Mouse (Mus musculus): ENCODE data around the gene Gm11096. TPM values are rescaled to one million over a fixed set of nuclear protein-coding genes. Genes with fewer than 3 reads are reported as not detected.

Gene Gm11096
- polyA plus RNA-seq (2016; fragmentation: Nextera tagmentation; extraction: Ambion mirVana): not detected in 2 replicates

GRCm38 (mm10) chr17:81441463-81441862 lies at the start of gene Gm11096:
Gene Gm11096, plus strand, starts transcription at chr17:81441763.
- H3K27me3 ChIP-seq: no peaks in the 10 kb centered on the region
- no peaks in the 10 kb centered on the region for H3K9me3 ChIP-seq
- no peak within 1 kb of the TSS for H3K4me3 ChIP-seq (replicated peaks)
- no peak within 1 kb of the TSS for H3K4me2 ChIP-seq
- H3K9ac ChIP-seq: no peak within 1 kb of the TSS
- ATAC-seq (ENCODE audit: low FRiP score): no peak
- H3K27ac ChIP-seq: no peak within 1 kb of the TSS
- H3K4me1 ChIP-seq: no peaks in the 10 kb centered on the region
- no peaks in the 10 kb centered on the region for H3K36me3 ChIP-seq (replicated peaks)

- Histone ChIP-seq H3K4me2 (no peak overlapping the region), H3K4me3 (replicated peaks) (no peak overlapping the region), H3K9me3 (no peaks in the 10 kb centered on the region), H3K27ac (no peak overlapping the region), H3K9ac (no peak overlapping the region), H3K27me3 (no peaks in the 10 kb centered on the region), H3K4me1 (no peaks in the 10 kb centered on the region), H3K36me3 (replicated peaks) (no peaks in the 10 kb centered on the region)
- ATAC-seq (ENCODE audit: low FRiP score): no peak
- 79% methylated on average over 4 of the region's 4 CpGs for WGBS
Measured at GRCm38 (mm10) chr17:81393040-81393439, 48.5 kb upstream of the Gm11096 start.

GRCm38 (mm10) chr17:81394124-81394523 lies 47.4 kb upstream of the Gm11096 start:
- H3K4me1 ChIP-seq: no peaks in the 10 kb centered on the region
- 51% methylated on average over 2 of the region's 2 CpGs for WGBS

GRCm38 (mm10) chr17:81397434-81397833 lies 44.1 kb upstream of the Gm11096 start:
- ATAC-seq (ENCODE audit: low FRiP score): no peak
- 43% methylated on average over 1 of the region's 1 CpGs for WGBS
- Histone ChIP-seq H3K27ac (no peak overlapping the region), H3K4me3 (replicated peaks) (no peak overlapping the region), H3K4me2 (no peak overlapping the region), H3K9me3 (no peaks in the 10 kb centered on the region), H3K36me3 (replicated peaks) (no peaks in the 10 kb centered on the region), H3K4me1 (no peaks in the 10 kb centered on the region), H3K27me3 (no peaks in the 10 kb centered on the region), H3K9ac (no peak overlapping the region)

More at GRCm38 (mm10) chr17:81394124-81394523, 47.4 kb upstream of the Gm11096 start:
- no peaks in the 10 kb centered on the region for H3K9me3 ChIP-seq
- H3K9ac ChIP-seq: no peak overlapping the region
- no peaks in the 10 kb centered on the region for H3K27me3 ChIP-seq
- H3K27ac ChIP-seq: no peak overlapping the region
- no peak overlapping the region for H3K4me3 ChIP-seq (replicated peaks)
- ATAC-seq (ENCODE audit: low FRiP score): no peak
- H3K4me2 ChIP-seq: no peak overlapping the region
- H3K36me3 ChIP-seq (replicated peaks): no peaks in the 10 kb centered on the region

GRCm38 (mm10) chr17:81400377-81400776 lies 41.2 kb upstream of the Gm11096 start:
- Histone ChIP-seq H3K36me3 (replicated peaks) (no peaks in the 10 kb centered on the region), H3K27ac (no peak overlapping the region), H3K9me3 (no peaks in the 10 kb centered on the region), H3K27me3 (no peaks in the 10 kb centered on the region), H3K4me3 (replicated peaks) (no peak overlapping the region), H3K9ac (no peak overlapping the region), H3K4me1 (peaks cover 7% of the 10 kb centered on the region; the same call in 1 of the 2 replicates), H3K4me2 (no peak overlapping the region)
- WGBS: 78% methylated on average over 5 of the region's 5 CpGs
- no peak for ATAC-seq (ENCODE audit: low FRiP score)

- Histone ChIP-seq H3K27ac (no peak overlapping the region), H3K4me1 (peaks cover 7% of the 10 kb centered on the region; the same call in 1 of the 2 replicates), H3K4me3 (replicated peaks) (no peak overlapping the region), H3K27me3 (no peaks in the 10 kb centered on the region), H3K9ac (no peak overlapping the region), H3K4me2 (no peak overlapping the region), H3K9me3 (no peaks in the 10 kb centered on the region), H3K36me3 (replicated peaks) (peaks cover 2% of the 10 kb centered on the region; the same call in 1 of the 2 replicates)
- WGBS: 67% methylated on average over 2 of the region's 2 CpGs
- ATAC-seq (ENCODE audit: low FRiP score): no peak; the same call in 1 of the 2 replicates
Measured at GRCm38 (mm10) chr17:81402636-81403035, 38.9 kb upstream of the Gm11096 start.

- WGBS: 83% methylated on average over 4 of the region's 4 CpGs
- no peak overlapping the region for H3K4me3 ChIP-seq (replicated peaks)
- H3K9ac ChIP-seq: no peak overlapping the region
- H3K36me3 ChIP-seq (replicated peaks): peaks cover 5% of the 10 kb centered on the region; the same call in 1 of the 2 replicates
- ATAC-seq (ENCODE audit: low FRiP score): no peak
- H3K9me3 ChIP-seq: no peaks in the 10 kb centered on the region
- H3K4me2 ChIP-seq: no peak overlapping the region
- H3K27me3 ChIP-seq: no peaks in the 10 kb centered on the region
- no peak overlapping the region for H3K27ac ChIP-seq
- H3K4me1 ChIP-seq: peaks cover 7% of the 10 kb centered on the region; the same call in 1 of the 2 replicates
Measured at GRCm38 (mm10) chr17:81403121-81403520, 38.4 kb upstream of the Gm11096 start.

GRCm38 (mm10) chr17:81404225-81404624 lies 37.3 kb upstream of the Gm11096 start:
- Histone ChIP-seq H3K9ac (no peak overlapping the region), H3K9me3 (no peaks in the 10 kb centered on the region), H3K36me3 (replicated peaks) (peaks cover 5% of the 10 kb centered on the region; the same call in 1 of the 2 replicates), H3K27me3 (no peaks in the 10 kb centered on the region), H3K4me3 (replicated peaks) (no peak overlapping the region), H3K27ac (no peak overlapping the region), H3K4me1 (peaks cover 7% of the 10 kb centered on the region; the same call in 1 of the 2 replicates), H3K4me2 (no peak overlapping the region)
- WGBS: 47% methylated on average over 4 of the region's 4 CpGs
- no peak for ATAC-seq (ENCODE audit: low FRiP score)

- ATAC-seq (ENCODE audit: low FRiP score): no peak
- Histone ChIP-seq H3K4me3 (replicated peaks) (no peak overlapping the region), H3K9ac (no peak overlapping the region), H3K9me3 (no peaks in the 10 kb centered on the region), H3K36me3 (replicated peaks) (peaks cover 2% of the 10 kb centered on the region; the same call in 1 of the 2 replicates), H3K27me3 (no peaks in the 10 kb centered on the region), H3K27ac (no peak overlapping the region), H3K4me1 (no peaks in the 10 kb centered on the region), H3K4me2 (no peak overlapping the region)
- WGBS: 96% methylated on average over 4 of the region's 4 CpGs
Measured at GRCm38 (mm10) chr17:81412736-81413135, 28.8 kb upstream of the Gm11096 start.

GRCm38 (mm10) chr17:81416361-81417114 lies 25.0 kb upstream of the Gm11096 start:
- H3K36me3 ChIP-seq (replicated peaks): no peaks in the 10 kb centered on the region
- WGBS: 85% methylated on average over 6 of the region's 6 CpGs
- ATAC-seq (ENCODE audit: low FRiP score): no peak
- H3K4me2 ChIP-seq: no peak overlapping the region
- no peaks in the 10 kb centered on the region for H3K9me3 ChIP-seq
- H3K27ac ChIP-seq: no peak overlapping the region
- no peaks in the 10 kb centered on the region for H3K27me3 ChIP-seq
- H3K4me1 ChIP-seq: peaks cover 7% of the 10 kb centered on the region; the same call in 1 of the 2 replicates
- no peak overlapping the region for H3K4me3 ChIP-seq (replicated peaks)
- no peak overlapping the region for H3K9ac ChIP-seq

- WGBS: 36% methylated on average over 10 of the region's 10 CpGs
- H3K4me3 ChIP-seq (replicated peaks): no peak overlapping the region
- peaks cover 12% of the 10 kb centered on the region; the same call in 1 of the 2 replicates for H3K4me1 ChIP-seq
- no peaks in the 10 kb centered on the region for H3K36me3 ChIP-seq (replicated peaks)
- H3K4me2 ChIP-seq: 0 out of 2 replicates have a peak overlapping the region, but pooled peaks have one; percentile 6
- H3K9me3 ChIP-seq: no peaks in the 10 kb centered on the region
- H3K27me3 ChIP-seq: no peaks in the 10 kb centered on the region; the same call in 1 of the 2 replicates
- H3K9ac ChIP-seq: no peak overlapping the region
- ATAC-seq (ENCODE audit: low FRiP score): peak; percentile 88
- H3K27ac ChIP-seq: peak overlapping the region; percentile 61; the same call in 1 of the 2 replicates
Measured at GRCm38 (mm10) chr17:81419802-81420459, 21.6 kb upstream of the Gm11096 start.

GRCm38 (mm10) chr17:81424256-81424912 lies 17.2 kb upstream of the Gm11096 start:
- WGBS: 57% methylated on average over 10 of the region's 10 CpGs
- ATAC-seq (ENCODE audit: low FRiP score): no peak

More at GRCm38 (mm10) chr17:81424256-81424912, 17.2 kb upstream of the Gm11096 start:
- H3K4me2 ChIP-seq: no peak overlapping the region
- no peak overlapping the region for H3K4me3 ChIP-seq (replicated peaks)
- no peak overlapping the region for H3K9ac ChIP-seq
- H3K27ac ChIP-seq: no peak overlapping the region
- peaks cover 12% of the 10 kb centered on the region; the same call in 1 of the 2 replicates for H3K4me1 ChIP-seq
- no peaks in the 10 kb centered on the region; the same call in 1 of the 2 replicates for H3K27me3 ChIP-seq
- no peaks in the 10 kb centered on the region for H3K9me3 ChIP-seq
- no peaks in the 10 kb centered on the region for H3K36me3 ChIP-seq (replicated peaks)

Measured in forebrain, embryonic 12.5 days (tissue).